8 mouse cellular contexts compared by ENCODE assay signal in the genomic region with DNA sequence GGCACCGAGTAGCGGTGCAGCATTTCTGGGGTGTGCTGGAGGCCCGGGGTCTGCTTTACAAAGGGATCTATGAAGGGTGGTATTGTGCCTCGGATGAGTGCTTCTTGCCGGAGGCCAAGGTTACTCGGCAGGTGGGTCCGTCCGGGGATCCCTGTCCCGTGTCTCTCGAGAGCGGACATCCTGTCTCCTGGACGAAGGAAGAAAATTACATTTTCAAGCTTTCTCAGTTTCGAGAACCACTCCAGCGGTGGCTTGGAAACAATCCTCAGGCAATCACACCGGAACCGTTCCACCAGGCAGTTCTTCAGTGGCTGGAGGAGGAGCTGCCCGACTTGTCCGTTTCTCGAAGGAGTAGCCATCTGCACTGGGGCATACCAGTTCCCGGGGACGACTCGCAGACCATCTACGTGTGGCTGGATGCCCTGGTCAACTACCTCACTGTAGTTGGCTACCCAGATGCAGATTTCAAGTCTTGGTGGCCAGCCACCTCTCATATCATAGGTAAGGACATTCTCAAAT. TPM values are rescaled to one million over a fixed set of nuclear protein-coding genes. Genes with fewer than 3 reads are reported as not detected.
DNase-seq lines count a peak whose midpoint lies in the region; ATAC-seq and TF ChIP-seq lines count a peak whose summit lies in the region.

No protein-coding gene starts in this region.

- ATAC-seq in forebrain, embryonic 15.5 days (replicated peaks) = no peak
- ATAC-seq in activated CD4-positive, CD25-positive, alpha-beta regulatory T cell, adult 4 months = no peak

- no peaks in the 10 kb centered on the region for H3K9me3 ChIP-seq in forebrain, embryonic 15.5 days
- no peaks in the 10 kb centered on the region for H3K9me3 ChIP-seq in megakaryocyte, embryonic 14.5 days

- peak overlapping the region; percentile 92 for H3K4me2 ChIP-seq in forebrain, embryonic 15.5 days (replicated peaks)

- no peak for TF ChIP-seq CTCF in cerebellum, adult 2 months (IDR thresholded peaks at IDR 0.05; ENCODE audit: borderline replicate concordance, insufficient read depth, low read depth, low read length)
- no peak for TF ChIP-seq CTCF in kidney, adult 2 months (conservative IDR thresholded peaks at IDR 0.05; ENCODE audit: insufficient read depth, insufficient read length, low read depth, low read length)

- WGBS in cerebellum, adult 2 months = under 1% methylated on average over 23 of the region's 23 CpGs
- under 1% methylated on average over 23 of the region's 23 CpGs for WGBS in forebrain, embryonic 15.5 days
- WGBS in kidney, adult 2 months = under 1% methylated on average over 23 of the region's 23 CpGs

- 0 out of 2 replicates have a peak overlapping the region, but pooled peaks have one; percentile 2 for H3K27ac ChIP-seq in cerebellum, adult 2 months (ENCODE audit: insufficient read depth, low read length)
- H3K27ac ChIP-seq in forebrain, embryonic 15.5 days (replicated peaks) = peak overlapping the region; percentile 90
- H3K27ac ChIP-seq in kidney, adult 2 months (ENCODE audit: insufficient read depth, low read depth, low read length) = no peak overlapping the region

- H3K27me3 ChIP-seq in cerebellum, adult 2 months (ENCODE audit: control insufficient read depth, insufficient read depth, low read length) = no peaks in the 10 kb centered on the region
- H3K27me3 ChIP-seq in forebrain, embryonic 15.5 days = no peaks in the 10 kb centered on the region
- no peaks in the 10 kb centered on the region for H3K27me3 ChIP-seq in kidney, adult 2 months (replicated peaks; ENCODE audit: control insufficient read depth, insufficient read depth, low read length)
- H3K27me3 ChIP-seq in megakaryocyte, embryonic 14.5 days (replicated peaks) = peaks cover 2% of the 10 kb centered on the region

- peaks cover 4% of the 10 kb centered on the region; the same call in 1 of the 2 replicates for H3K4me1 ChIP-seq in cerebellum, adult 2 months (ENCODE audit: control insufficient read depth, insufficient read depth, low read length)
- H3K4me1 ChIP-seq in forebrain, embryonic 15.5 days = peaks cover 47% of the 10 kb centered on the region
- H3K4me1 ChIP-seq in kidney, adult 2 months (ENCODE audit: control insufficient read depth, insufficient read depth, low read length) = peaks cover 11% of the 10 kb centered on the region
- peaks cover 51% of the 10 kb centered on the region for H3K4me1 ChIP-seq in megakaryocyte, embryonic 14.5 days

- peak overlapping the region; percentile 74 for H3K4me3 ChIP-seq in cerebellum, adult 2 months (replicated peaks; ENCODE audit: insufficient read depth, low read depth, low read length)
- peak overlapping the region; percentile 87 for H3K4me3 ChIP-seq in forebrain, embryonic 15.5 days
- peak overlapping the region; percentile 70 for H3K4me3 ChIP-seq in kidney, adult 2 months (ENCODE audit: insufficient read depth, low read depth, low read length)
- peak overlapping the region; percentile 100 for H3K4me3 ChIP-seq in megakaryocyte, embryonic 14.5 days (replicated peaks)

- TF ChIP-seq POLR2A in cerebellum, adult 2 months (IDR thresholded peaks at IDR 0.05; ENCODE audit: borderline replicate concordance, insufficient read depth, low read length) = no peak
- TF ChIP-seq POLR2A in kidney, adult 2 months (IDR thresholded peaks at IDR 0.05; ENCODE audit: low read depth, low read length) = no peak

- no peaks in the 10 kb centered on the region for H3K36me3 ChIP-seq in forebrain, embryonic 15.5 days
- H3K36me3 ChIP-seq in kidney, adult 2 months (ENCODE audit: control insufficient read depth, insufficient read depth, low read length) = no peaks in the 10 kb centered on the region; the same call in 1 of the 2 replicates
- no peaks in the 10 kb centered on the region for H3K36me3 ChIP-seq in megakaryocyte, embryonic 14.5 days (replicated peaks; ENCODE audit: low read length)

- peak overlapping the region; percentile 71 for H3K9ac ChIP-seq in forebrain, embryonic 15.5 days (replicated peaks)

- DNase-seq in right cerebral cortex, postnatal 4 days = peak; percentile 23
- no peak for DNase-seq in right cerebral cortex, postnatal 36 days (ENCODE audit: low spot score in 2 of 2)
- DNase-seq in cerebellum, adult 2 months = peak in 1 of 2 experiments; percentile 39
- DNase-seq in kidney, adult 2 months = peak; percentile 31
- peak; percentile 50 for DNase-seq in testis, postnatal 10 days (ENCODE audit: low spot score)

RNA-seq across cellular contexts. Expression of gene Mars2, which starts 0.7 kb away (rescaled TPM):
- 3.8 and 4.2 TPM in 2 replicates for polyA plus RNA-seq in cerebellum, adult 2 months (2012; rRNA removed)
- 4.3 and 4.4 TPM in 2 replicates for polyA plus RNA-seq in forebrain, embryonic 15.5 days (2015; fragmentation: Nextera tagmentation; extraction: Ambion mirVana)
- 1.6 and 1.9 TPM in 2 replicates for polyA plus RNA-seq in kidney, adult 2 months (2012; rRNA removed)
- polyA plus RNA-seq in megakaryocyte, embryonic 14.5 days (2012; ENCODE audit: insufficient read depth, low replicate concordance) = 0.58 and 2.5 TPM in 2 replicates
- polyA plus RNA-seq in activated CD4-positive, CD25-positive, alpha-beta regulatory T cell, adult 4 months (2017; shearing (Covaris generic)) = 1 to 10 TPM; 2.6 to 2.7 TPM

RNA-seq across cellular contexts. Expression of gene Rftn2, which starts 11.1 kb away (rescaled TPM):
- 16.9 and 17.1 TPM in 2 replicates for polyA plus RNA-seq in cerebellum, adult 2 months (2012; rRNA removed)
- 12.7 and 13.4 TPM in 2 replicates for polyA plus RNA-seq in forebrain, embryonic 15.5 days (2015; fragmentation: Nextera tagmentation; extraction: Ambion mirVana)
- 1.7 and 2.2 TPM in 2 replicates for polyA plus RNA-seq in kidney, adult 2 months (2012; rRNA removed)
- polyA plus RNA-seq in megakaryocyte, embryonic 14.5 days (2012; ENCODE audit: insufficient read depth, low replicate concordance) = not detected in 2 replicates
- 1 to 10 TPM; 2.8 to 3.5 TPM for polyA plus RNA-seq in activated CD4-positive, CD25-positive, alpha-beta regulatory T cell, adult 4 months (2017; shearing (Covaris generic))

Comparison
In these comparisons a context has a peak if more than half of its experiments do, and no peak if none do; other contexts are left out.
1. DNase-seq: peak in right cerebral cortex, postnatal 4 days (single experiment), kidney, adult 2 months (single experiment) and testis, postnatal 10 days (single experiment); none in right cerebral cortex, postnatal 36 days (0 of 2).
2. Peak in every context shown above with its lines, with median percentiles within 50 percentile points of each other: H3K4me3 ChIP-seq.